Mouse (Mus musculus): ENCODE data around the gene Gstp2.
A peak's percentile ranks its signal among the peaks of the same experiment; 100 is the strongest.
"Not testable (repeated sequence)": the region's sequence is repeated elsewhere in the genome, so short reads cannot be mapped to it uniquely, and the experiment has no call there.

Gene Gstp2

DNA sequence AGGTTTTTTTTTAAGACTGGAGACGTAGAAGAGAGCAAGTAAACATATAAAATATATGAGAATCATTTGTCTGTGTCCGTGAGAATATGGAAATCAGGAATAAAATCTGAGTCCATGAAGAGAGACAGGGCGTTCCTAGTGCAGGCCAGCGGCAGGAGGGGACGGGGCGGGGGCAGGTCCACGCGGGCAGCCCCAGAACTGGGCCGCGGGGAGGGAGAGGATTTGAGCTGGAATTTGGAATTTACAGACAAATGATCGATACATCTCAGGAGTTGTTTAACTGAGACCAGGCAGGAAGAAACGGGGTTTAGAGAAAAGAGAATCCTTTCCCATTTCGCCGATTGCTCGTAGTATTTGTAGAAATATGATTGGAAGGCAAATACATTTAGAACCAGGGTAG is 24.5 kb upstream of the Gstp2 start:
- DNase-seq (ENCODE audit: low spot score in 2 of 2), result no peak

- DNase-seq (ENCODE audit: low spot score in 2 of 2), result no peak
Measured at GRCm38 (mm10) chr19:4068717-4069410, 23.0 kb upstream of the Gstp2 start.

- DNase-seq (ENCODE audit: low spot score in 2 of 2), result not testable (repeated sequence)
Measured at GRCm38 (mm10) chr19:4068242-4068641, 22.4 kb upstream of the Gstp2 start.

- DNase-seq (ENCODE audit: low spot score in 2 of 2), result no peak
Measured at GRCm38 (mm10) chr19:4066877-4067276, 21.1 kb upstream of the Gstp2 start.

DNA sequence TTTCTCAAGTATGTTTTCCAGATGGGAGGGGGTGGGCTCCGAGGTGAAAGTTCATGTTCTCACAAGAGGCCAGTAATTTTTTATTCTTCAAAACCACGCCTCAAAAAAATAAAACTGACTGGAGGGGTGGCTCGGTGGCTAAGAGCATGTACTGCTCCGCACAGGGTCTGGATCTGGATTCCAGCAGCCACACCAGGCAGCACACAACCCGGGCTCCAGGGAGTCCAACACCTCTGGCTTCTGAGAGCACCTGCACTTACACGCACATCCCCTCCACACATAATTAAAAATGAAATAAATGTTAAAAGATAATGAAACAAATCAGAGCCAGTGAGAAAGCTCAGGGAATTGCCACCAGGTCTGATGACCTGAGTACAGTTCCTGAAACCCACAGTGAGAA is 20.5 kb upstream of the Gstp2 start:
- DNase-seq (ENCODE audit: low spot score in 2 of 2), result no peak

DNA sequence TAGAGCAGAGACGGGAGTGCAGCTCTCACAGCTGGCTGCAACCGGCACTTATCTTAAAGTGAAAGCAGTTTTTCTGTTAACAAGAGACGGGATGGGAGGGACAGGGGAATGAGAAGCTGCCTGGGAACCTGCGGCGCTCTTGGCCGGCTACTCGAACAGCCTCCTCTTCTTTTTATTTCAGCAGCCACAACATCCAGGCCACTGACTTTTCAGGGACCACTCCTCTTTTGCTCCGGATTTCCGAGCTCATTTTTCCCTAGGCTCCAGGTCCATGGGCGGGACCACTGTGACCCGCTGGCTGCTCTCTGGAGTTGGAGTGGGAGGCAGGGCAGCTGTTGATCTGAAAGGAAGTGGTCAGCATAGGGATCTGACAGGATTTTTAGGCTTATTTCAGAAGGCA is 18.7 kb upstream of the Gstp2 start:
- DNase-seq (ENCODE audit: low spot score in 2 of 2), result not testable (repeated sequence)

DNA sequence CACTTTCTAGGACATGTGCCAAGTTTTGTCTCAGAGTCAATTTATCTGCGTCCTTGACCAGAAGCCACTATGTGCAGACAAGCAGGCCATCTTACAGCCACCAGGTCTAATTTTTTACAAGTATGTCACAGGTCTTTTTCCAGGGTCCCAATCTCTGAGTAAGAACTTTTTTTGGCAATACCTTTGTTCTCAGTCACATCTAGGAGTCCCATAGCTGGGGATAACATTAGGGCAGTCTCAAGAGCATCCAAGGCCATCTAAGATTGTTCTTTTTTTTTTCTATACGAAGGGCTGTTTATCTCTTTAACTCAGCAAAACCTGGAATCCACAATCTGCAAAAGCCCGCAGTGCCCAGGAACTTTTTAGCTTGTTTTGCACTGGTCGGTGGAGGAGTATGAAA is 17.5 kb upstream of the Gstp2 start:
- DNase-seq (ENCODE audit: low spot score in 2 of 2), result not testable (repeated sequence)

- no peak for DNase-seq (ENCODE audit: low spot score in 2 of 2)
Measured at GRCm38 (mm10) chr19:4060899-4061465, 15.2 kb upstream of the Gstp2 start.

- DNase-seq (ENCODE audit: low spot score in 2 of 2), result not testable (repeated sequence)
Measured at GRCm38 (mm10) chr19:4060044-4060898, 14.4 kb upstream of the Gstp2 start.

DNA sequence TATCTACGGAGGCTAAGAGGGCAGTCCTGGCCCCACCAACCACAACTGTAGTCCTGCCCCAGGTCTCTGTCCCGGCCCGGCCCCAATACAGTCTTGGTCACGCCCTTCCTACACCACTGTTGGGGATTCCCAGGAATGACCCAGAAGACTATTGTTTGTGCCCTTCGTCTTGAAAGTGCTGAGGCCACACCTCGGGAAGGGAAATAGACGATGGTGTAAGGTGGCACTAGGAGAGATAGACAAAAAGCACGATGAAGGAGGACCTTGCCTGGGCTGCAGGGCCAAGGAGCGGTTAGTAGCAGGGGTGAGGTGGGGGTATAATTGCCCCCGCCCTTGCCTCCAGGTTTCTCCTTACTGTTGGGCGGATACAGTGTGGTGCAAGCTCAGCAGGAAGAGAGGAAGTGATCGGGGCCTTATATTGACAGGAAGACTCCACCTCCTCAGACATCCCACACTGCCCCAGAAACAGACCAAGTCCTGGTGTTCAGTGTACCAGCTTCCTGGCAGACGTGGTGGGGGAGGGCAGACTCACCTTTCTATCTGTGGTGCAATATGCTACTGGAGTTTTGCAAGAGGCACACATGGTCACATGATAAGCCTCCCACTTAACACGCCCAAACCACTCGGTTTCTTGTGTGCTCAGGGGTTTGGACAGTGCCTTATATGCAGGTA is 13.4 kb upstream of the Gstp2 start, which contains the start of gene Gstp3:
TSS of gene Gstp3 (minus strand) at position 501 of the 672 bp plus-strand sequence.
- DNase-seq (ENCODE audit: low spot score in 2 of 2), result peak in 1 of 2 experiments; percentile 47

GRCm38 (mm10) chr19:4058581-4058980 is 12.8 kb upstream of the Gstp2 start:
- DNase-seq (ENCODE audit: low spot score in 2 of 2), result no peak

DNA sequence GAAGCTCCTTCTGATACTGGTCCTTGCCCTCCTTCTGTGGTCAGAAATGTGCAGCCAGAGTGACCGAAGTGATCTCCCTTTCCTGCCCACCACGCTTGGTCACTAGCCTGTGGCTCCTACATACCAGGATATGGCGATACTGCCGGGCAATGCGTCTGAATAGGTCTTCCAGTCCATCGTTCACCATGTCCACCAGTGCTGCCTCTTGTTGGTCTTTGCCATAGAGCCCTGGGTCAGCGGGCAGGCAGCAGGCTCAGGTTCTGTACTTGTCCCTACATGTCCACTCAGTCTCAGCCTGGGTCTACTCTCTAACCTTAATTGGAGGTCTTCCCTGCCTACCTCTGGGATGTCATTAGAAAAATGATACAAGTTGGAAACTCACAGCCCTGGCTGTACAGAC is 12.1 kb upstream of the Gstp2 start:
- DNase-seq (ENCODE audit: low spot score in 2 of 2), result no peak

DNA sequence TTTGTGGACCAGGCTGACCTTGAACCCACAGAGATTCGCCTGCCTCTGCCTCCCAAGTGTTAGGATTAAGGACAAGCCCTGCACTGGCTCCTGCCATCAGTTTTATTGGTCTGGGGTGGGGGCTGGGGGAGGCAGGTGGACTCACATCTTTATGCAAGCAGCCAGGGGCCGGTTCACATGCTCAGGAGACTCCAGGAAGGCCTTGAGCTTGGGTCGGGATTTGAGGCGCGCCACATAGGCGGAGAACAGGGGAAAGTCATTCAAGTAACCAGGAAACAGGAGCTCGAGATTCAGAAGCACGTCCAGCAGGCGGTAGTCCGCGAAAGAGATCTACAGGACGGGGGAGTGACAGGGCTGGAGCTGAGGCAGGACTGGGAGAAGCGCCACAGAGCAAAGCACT is 11.6 kb upstream of the Gstp2 start:
- no peak for DNase-seq (ENCODE audit: low spot score in 2 of 2)

DNA sequence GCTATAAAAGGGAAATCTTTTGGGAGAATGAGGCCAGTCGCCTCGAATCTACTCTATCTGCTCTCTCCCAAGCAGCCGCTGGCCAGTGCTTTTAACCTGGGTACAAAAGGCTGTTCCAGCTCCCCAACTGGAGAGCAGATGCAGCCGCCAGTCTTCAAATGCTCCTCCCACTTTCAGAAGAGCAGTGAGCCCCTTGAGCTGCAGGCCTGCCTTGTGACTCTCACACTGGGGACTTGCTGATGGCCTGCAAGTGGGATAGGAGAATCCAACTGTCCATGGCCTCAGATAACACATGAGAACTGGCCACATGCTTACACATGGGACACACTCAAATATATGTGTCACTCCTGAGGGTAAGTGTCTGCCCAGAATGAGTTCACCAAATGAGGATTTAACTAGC is 10.9 kb upstream of the Gstp2 start:
- no peak for DNase-seq (ENCODE audit: low spot score in 2 of 2)

DNA sequence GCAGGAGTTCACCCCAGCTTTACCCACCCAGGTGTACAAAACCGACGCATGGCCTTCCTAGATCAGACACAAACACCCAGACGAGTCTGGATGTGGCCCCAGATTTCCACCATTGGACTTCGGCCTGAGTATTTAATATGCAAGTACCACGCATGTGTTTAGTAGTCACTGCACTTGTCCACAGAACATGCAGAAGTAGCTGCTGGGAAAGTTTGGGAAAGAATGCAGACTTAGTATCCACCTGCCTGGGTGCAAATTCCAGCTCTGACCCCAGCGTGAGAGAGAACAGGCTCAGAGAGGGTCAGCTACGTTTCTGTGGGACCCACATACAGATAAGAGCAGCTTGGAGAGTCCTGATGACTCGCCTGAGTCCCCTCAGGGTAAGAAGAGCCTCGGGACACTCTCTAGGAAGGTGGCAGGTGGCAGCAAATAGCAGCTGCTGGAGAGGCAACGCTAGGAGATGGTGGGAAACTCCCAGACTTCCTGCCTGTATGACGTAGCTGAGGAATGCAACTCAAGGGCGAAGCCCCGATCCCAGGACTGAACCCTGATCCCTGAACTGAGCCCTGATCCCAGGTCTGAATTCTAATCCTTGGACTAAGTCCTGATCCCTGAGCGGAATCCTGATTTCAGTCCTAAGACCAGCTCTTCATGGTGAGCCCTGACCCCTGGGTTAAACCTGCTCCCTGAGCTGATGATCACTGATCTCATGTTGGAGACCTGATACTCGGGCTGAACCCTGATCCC is 10.3 kb upstream of the Gstp2 start:
- DNase-seq (ENCODE audit: low spot score in 2 of 2), result no peak

DNA sequence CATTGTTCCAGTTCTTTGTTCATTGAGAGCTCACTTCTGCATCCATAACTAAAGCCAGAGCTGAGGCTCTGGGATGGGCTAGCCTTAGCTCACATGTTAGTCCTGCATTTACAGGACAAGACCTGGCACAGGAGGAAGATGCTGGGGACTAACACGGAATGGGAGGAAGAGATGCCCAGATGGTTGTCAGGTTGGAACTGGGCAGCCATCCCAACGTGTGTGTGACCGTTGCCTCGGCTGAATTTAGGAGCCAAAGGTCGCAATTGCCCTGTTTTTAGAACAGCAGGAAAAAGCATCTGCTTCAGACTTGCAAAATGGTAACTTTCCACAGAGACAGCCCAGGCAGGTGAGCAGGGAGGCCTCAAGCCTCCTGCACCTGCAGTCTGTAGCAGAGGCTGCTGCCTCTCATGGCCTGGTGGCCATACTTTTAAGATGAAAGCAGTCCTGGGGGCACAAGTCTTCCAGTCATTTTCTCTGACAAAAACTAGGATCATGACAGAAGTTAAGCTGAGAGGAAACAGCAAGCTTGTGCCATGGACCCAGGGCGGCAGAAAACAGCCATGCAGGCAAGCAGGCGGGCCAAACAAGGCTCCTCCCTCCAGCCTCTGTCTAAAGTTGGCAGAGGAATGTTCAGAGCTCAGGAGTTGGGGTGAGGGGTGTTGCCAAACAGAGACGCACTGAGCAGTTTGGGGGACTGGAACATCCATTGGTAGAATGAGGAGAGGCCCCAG is 9.6 kb upstream of the Gstp2 start:
- no peak for DNase-seq (ENCODE audit: low spot score in 2 of 2)

DNA sequence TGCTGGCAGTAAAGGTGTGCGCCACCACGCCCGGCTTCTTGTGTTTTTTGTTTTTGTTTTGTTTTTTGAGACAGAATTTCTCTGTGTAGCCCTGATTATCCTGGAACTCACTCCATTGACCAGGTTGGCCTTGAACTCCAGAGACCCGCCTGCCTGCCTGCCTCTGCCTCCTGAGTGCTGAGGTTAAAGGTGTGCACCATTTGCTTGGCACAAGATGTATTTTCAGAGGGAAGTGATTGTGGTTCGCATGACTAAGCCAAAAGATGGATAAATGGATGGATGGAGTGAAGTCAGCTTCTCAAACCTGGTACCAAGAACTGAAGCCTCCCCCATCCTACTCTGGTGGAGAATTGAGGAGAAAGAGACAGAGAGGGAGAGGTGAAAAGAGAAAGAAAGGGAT is 8.8 kb upstream of the Gstp2 start:
- DNase-seq (ENCODE audit: low spot score in 2 of 2), result no peak

GRCm38 (mm10) chr19:4052516-4053030 is 6.8 kb upstream of the Gstp2 start:
- DNase-seq (ENCODE audit: low spot score in 2 of 2), result no peak

- DNase-seq (ENCODE audit: low spot score in 2 of 2), result peak in 1 of 2 experiments; percentile 52
Measured at GRCm38 (mm10) chr19:4051741-4052515, 6.1 kb upstream of the Gstp2 start.

DNA sequence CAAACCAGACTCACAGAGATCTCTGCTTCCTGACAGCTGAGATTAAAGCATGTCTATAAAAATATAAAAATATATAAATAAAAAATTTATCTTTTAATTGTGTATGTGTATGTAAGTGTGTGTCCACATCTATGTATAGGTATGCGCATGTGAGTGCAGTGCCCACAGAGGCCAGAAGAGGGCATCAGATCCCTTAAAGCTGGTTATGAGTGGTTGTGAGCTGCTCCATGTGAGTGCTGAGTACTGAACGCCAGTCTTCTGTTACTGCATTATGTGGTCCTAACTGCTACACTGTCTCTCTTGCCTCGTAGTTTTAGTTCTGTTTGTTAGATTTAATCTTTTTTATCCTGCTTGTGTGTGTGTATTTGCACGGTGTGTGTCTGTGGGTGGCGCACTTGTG is 5.2 kb upstream of the Gstp2 start:
- DNase-seq (ENCODE audit: low spot score in 2 of 2), result no peak
